Mouse (Mus musculus) liver (tissue): ENCODE results near the gene Katnal1.
A peak's percentile ranks its signal among the peaks of the same experiment; 100 is the strongest.

Experiments
- DNase-seq: peaks from one replicate; pipeline ENCODE4 v3.0.0-alpha.2; 2020; ENCODE audit warnings: mixed read lengths

Gene Katnal1

DNA sequence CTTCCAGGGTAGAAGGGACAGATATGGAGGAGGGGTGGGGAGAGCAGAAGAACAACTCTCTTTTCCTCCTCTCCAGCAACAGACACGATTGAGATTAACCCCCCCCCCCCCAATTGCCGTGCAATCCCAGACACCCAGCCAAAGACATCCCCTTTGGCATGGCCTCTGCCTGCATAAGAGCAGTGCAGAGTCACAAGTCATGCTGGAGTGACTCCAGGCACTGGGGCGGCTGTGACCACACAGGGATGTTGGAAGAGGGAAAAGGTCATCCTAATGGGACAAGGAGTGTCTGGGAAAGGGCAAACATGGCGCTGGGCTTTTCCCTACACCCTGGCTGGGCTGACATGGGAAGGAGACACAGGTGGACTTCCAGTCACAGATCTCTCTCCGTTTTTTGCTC is 24.0 kb upstream of the Katnal1 start:
- DNase-seq: no peak

DNA sequence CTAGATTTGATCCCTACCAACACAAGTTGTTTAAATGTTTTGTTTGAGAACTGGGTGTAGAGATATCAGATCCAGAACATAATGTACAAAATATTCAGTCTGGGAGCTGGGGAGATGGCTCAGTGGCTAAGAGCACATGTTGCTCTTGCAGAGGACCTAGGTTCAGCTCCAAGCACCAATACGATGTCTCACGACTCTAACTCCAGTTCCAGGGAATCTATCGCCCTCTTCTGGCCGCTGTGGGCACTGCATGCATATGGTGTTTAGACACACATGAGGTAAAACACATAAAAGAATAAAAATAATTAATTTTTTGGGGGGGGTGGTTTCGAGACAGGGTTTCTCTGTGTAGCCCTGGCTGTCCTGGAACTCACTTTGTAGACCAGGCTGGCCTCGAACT is 23.3 kb upstream of the Katnal1 start:
- DNase-seq: peak; percentile 73

DNA sequence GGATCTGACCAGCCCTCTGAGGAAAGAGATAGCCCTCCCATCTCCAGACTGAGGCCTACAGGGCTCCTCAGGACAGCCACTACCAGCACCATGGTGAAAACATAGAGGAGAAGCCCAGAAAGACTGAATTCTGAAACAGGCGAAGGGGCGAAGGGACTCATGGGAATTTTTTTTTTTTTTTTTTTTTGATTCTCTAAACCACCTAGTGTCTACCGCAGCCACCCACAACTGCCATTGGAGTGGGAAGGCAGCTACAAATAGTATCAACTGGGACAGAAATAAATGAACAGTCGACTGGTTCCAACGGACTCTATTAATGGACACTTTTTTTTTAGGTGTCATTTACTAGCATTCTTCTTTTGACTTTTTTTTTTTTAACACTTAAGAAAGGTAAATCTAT is 22.2 kb upstream of the Katnal1 start:
- DNase-seq: no peak

DNA sequence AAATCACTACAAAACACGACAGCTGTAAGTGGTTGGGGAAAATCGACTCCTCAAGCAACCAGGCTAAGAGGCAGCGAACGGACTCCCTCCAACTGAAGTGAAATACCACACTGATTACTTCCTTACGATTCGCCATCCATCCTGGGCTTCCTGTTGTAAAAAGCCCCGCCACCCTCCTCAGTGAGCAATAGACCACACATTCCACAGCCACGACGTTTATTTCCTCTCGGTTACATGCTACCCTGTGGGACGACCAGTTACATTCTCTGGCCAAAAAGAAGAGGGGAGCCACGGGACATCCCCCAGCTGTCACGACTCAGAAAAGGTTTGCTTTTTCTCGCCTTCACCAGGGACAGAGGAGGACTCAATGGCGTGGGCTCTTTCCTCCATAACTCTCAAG is 20.9 kb upstream of the Katnal1 start:
- no peak for DNase-seq

DNA sequence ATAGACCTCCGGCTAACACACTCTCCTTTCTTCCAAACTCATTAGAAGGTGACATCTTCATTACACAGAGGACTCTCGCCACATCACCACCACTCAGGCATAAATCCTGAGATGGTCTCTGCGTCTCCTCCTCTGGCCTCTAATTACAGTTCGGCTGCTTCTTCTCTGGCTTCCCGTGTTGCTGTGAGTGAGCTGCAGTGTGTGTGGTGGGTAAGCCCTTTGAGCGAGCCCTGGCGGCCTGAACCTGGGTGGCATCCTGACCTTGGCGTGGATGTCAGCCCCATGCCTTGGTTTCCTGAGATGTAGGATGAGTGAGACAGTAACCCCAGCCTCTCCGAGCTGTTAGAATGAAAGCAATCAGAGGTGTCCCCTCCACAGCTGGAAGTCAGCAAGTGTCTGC is 19.5 kb upstream of the Katnal1 start:
- no peak for DNase-seq

DNA sequence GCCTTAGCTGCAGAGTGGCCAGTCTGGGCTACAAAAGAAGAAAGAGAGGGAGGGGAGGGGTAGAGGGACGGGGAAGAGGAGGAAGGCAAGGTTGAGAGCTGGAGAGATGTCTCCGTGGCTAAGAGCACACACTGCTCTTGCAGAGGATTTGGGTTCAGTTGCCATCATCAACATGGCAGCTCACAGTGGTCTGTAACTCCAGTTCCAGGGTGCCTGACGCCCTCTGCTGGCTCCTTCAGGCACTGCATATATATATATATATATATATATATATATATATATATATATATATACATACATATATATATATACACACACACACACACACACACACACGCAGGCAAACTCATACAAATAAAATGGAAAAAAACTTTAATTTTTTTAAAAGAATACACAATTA is 18.3 kb upstream of the Katnal1 start:
- peak; percentile 42 for DNase-seq

DNA sequence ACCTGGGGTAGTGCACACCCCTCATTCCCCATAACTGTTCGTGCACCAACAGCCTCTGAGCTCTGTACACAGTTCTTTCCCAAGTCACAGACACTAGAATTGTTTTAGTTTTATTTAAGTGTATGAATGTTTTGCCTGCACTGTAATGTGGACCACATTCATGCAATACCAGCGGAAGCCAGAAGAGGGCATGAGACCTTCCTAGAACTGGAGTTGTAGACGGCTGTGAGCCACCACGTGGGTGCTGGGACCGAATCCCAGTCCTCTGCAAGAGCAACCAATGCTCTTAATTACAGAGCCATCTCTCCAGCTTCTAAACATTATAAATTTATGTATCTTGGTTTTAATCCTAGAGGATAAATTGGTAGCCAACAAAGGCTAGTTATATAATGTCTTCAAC is 17.7 kb upstream of the Katnal1 start:
- peak; percentile 62 for DNase-seq

DNA sequence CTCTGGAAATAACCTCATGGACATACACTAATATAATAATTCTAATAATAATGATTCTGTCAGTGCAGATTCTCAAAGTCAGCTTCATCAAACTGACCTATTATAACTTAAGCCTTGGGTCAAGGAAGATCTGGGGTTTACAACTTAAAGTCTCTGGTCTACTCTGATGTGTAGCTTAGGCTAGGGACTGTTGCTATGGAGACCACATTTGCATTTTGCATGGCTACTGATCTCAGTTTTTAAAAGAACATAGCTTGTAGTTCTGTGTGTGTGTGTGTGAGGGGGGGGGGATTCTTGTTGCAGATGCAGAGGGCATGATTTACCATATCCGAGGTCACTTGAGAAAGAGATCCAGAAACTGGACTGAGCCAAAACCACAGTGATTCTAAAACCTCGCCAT is 16.6 kb upstream of the Katnal1 start:
- no peak for DNase-seq

DNA sequence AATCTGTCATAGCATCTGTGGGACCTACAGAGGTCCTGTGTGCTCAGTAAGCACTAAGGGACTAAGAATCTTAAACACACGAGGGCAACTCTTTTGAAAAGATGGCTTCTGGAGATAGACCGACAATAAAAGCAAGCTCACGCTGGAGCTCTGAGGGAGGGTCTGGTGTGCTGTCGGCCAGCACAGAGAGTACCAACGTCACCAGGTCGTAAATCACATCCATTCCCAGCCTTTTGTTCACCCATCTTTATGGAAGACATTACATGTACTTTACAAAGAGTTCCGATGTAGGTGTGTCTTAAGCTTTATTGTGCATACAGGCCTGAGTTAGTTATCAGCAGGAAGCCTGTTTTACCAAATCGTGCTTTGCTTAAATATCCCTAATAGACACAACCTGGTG is 14.9 kb upstream of the Katnal1 start:
- DNase-seq: no peak

DNA sequence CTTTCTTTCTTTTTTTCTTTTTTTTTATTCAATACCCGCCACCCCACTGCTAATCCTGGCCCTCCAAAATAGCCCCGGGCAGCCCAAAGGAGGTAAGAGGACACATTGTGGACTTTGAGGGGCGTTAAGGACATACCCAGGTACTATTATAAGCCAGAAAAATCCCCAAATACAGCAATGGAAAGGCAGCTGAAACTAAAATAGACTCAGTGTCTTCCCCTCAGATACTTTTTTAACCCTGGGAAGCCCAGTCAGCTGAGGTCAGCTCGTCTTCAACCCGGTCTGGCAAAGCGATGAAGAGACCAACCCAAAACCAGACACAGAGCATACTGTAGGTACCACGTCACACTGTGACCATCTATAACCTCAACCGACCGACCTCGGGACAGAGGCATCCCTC is 14.3 kb upstream of the Katnal1 start:
- no peak for DNase-seq

DNA sequence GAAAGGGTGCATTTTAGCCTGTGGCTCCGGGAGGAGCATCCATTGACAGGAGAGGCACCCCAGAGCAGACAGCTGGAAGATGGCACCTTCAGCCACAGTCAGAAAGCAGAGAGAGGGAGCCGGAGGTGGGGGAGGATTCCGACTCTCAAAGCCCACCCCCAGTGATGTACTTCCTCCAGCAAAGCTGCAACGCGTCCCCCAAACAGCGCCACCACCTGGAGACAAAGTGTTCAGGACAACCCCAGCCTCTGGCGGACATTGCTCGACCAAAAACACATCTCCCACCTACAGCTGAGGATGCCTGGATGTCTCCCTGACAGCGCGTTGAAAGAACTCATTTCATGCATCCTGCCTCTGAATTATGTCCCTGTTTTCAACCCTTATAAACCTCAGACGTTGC is 13.8 kb upstream of the Katnal1 start:
- DNase-seq: no peak

DNA sequence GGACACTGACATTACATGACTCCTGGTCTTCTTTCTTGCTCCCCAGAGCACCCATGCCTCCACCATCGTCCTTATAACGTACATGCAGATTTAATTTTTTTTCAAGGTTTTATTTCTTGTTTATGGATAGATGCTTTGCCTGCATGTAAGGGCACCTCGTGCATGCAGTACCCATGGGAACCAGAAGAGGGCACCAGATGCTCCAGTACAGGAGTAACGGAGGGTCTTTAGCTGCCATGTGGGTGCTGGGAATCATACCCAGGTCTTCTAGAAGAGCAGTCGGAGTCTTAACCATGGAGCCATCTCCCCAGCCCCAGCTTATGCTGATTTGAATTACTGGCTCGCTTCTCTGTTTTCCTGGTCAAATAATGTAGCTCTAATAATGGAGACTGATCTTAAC is 13.2 kb upstream of the Katnal1 start:
- peak; percentile 55 for DNase-seq

DNA sequence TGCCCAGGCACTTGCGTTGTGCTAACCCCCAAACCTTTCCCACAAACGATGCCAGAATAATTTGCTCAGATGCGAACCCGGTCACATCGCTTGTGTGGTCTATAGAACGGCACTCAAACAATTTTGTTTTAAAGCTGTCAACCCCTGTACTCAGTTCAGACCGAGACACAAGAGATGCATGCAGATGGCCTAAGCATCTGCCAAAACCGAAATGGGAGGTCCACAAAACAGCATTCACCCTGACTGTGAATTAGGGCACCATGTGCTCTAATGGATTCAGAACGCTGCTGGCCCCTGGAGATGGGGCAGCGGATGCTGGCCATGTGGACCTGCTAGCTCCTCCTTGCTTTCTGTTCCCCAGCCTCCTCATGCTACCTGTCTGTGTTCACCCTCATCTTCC is 12.7 kb upstream of the Katnal1 start:
- DNase-seq: no peak

DNA sequence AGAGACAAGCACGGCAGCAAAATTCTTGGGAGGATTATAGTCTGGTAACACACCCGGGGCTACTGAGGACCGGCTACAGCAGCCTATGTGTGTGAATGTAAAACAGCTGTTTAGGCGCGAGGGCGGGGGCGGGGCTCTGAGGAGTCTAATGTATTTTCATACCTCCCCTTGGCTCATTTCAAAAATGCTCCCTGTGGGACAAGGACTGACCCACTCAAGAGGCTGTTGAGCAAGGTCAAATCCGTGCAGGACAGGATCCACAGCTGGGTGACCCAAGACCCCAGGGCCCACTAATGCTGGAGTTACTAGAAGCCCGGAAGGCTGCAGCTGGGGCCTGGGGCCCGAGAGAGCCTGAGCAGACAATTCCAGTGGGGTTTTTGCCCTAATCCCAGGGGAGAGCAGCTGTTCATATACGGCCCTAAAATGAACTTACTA is 10.8 kb upstream of the Katnal1 start:
- no peak for DNase-seq

DNA sequence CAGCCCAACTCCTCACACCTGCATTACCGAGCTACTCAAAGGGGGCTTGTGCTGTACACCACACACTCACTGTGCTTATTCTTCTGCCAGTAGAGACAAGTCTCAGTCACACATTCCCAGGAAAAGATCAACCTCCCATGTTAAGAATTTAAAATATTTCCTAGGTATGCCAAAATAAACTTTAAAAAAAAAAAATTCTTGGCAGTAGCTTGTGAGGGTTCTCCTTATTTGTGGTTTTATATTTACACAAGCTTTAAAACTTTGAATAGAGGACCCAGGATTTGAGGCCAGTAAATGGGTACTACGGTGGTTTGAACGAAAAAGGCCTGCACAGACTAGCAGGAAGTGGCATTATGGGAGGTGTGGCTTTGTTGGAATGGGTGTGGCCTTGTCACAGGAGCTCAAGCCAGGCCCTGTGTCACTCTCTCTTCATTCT is 7.4 kb upstream of the Katnal1 start:
- DNase-seq: no peak

DNA sequence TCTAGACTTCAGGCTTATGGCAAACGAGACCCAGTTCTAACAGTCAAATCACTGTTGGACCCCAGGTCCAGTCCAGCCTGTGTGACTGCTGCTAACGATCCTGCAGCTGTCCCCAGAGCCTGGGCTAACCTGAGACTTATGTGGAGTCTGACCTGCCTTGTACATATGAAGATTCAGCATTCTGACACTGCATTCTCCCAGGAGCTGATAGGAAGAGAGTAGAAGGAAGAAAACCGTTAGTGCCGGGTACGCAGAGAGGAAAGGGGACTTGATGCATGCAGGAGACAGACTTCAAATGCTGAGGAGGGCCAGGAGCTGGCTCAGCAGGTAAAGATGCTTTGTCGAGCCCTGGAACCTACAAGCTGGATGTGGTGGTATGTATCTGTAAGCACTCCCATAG is 6.8 kb upstream of the Katnal1 start:
- no peak for DNase-seq

DNA sequence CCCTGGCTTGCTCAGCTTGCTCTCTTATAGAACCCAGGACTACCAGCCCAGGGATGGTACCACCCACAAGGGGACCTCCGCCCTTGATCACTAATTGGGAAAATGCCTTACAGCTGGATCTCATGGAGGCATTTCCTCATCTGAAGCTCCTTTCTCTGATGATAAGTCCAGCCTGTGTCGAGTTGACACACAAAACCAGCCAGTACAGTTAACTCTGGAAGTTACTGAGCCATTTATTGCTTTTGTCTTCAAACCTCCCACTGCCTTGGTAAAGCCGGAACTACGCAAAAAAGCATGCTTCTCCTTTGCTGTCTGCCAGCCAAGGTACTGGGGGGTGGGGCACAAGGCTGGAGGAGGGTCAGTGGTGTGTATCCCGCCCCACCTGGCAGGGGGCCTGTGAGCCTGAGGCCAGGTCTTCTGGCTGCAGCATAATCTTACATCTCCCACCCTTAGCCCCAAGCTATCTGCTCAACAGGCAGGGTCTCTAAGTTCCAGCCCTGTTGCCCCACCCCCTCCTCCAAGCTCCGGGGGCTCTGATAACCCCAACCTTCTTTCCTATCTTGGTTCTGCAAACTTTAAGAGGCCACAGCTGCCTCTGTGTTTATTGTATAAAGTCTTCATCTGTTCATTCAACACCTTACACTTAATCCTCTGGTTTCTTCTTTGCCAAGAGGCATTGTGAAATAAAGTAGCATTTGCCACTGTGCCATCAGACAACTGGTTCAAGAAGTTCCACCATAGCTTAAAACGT is 6.1 kb upstream of the Katnal1 start:
- peak; percentile 90 for DNase-seq

DNA sequence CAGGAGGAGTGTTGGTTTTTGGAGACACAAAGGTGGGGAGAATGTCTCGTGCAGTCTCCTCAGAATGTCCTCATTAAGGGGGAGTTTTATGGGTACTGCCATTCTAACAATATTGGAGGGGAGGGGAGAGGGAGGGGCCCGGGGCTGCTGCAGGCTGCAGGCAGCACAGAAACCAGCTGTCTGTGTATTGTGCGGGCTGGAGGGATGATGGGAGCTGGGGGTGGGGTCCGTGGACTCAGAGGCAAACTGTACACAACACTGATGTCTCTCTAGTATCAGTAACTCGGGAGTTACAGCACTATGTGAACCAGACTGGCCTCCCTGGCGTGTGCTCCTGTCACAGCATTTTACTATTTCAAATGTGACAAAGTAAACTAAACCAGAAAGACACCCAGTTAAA is 5.3 kb upstream of the Katnal1 start:
- peak; percentile 46 for DNase-seq

DNA sequence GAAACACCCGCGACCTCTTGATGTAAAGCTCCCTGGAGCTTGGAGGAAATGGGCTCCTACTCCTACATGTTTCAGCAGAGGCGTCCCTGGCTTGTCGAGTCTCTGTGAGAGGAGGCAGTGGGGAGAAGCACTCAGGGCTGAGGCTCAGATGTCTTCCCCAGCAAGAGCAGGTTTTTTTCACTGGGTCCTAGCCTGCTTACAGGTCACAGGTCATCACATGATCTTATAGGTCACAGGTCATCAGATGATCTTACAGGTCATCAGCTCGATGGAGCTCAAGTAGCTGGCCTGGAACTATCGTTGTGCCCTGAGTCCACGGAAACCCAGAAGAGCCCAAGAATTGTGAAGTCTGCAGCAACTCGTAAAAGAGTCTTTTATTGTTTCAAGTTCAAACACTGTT is 4.6 kb upstream of the Katnal1 start:
- no peak for DNase-seq

DNA sequence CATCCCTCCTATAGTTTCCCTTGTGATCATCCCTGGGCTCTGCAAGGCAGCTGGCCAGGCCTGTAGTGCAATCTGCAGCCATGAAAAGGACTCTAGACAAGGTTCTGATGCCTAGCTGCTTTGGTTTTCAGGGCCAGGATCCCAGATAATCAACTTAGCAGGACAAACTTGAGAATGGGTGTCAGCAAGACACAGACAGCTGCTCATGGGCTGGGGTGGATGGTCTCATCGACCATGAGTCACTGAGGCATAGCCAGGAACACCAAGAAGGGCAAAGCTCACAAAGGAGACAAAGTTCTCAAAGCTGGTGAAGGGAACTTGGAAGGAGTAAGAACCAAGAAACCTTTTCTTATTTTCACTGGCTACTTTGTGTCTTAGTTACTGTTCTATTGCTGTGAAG is 2.2 kb upstream of the Katnal1 start:
- DNase-seq: no peak

DNA sequence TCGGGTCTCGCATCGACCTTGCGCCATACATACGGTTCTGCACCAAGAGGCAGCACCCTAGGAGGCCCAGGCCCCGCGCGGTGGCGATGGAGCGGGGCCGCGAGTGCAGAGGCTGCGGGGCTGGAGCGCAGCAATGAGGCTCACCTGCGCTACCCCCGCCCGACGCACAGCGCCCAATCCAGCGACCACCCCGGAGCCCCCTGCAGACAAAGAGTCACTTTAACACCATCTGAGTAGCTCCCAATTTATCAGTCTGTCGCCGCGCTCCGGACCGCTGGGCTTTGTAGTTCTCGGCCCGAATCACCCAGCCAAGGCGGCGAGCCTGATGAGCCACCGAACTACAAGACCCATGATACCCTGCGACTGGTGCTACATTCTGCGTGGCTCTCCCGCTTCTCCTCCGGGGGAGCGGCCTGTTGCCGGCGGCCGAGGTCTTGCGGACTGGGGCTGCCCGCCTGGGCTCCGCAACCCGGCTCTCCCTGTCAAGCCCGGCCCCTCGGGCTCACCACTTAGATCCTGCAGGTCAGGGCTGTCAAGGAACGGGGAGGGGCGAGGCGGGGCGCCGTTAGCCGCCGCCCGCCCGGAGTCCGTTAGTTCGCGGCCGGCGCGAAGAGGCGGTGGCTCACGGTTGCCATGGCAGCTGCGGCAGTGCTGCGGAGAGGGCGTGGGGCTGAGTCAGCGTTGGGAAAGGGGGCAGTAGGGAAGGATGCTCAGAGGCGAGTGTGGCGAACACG is 571 bp downstream of the Katnal1 start:
- peak; percentile 94 for DNase-seq

DNA sequence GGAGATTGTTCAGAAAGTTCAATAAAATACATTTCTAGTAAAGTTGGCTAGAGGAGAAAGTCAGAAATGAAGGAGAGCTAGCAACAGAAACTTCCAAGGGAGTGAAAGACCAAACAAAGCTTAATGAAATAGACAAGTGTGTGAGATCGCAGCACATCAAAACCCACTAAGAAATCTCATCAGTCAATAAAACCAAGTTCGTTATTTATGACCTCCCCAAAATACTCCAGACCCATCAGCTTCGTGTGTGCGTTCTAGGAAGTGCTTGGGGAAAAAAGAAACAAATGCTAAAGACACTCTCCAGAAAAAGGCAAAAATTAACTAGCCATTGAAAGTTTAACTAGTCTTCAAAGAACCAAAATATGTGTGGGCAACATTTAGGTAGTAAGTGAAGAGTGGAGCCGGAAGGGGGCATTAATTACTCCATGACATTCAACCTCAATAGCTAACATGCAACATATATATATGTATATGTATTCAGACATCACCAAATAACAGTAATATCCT is 1.4 kb downstream of the Katnal1 start:
- no peak for DNase-seq

DNA sequence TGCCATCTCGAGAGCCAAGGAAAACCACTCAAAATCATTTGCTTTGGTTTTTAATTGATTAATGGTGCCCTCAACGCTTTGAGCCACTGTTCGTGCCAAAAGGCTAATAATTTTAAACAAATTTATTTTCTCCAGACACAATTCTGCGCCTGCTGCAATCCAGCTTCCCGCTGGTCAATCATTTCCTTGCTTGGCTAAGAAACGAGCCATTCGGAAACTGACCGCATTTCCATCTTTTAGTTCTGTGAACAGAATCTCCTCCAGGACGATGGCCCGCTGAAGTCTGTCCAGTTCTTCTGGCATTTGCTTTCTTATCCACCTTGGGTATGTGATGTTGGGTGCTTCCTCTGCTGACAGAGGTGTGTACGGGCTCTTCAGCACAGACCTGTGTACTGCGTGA is 4.5 kb downstream of the Katnal1 start:
- DNase-seq: no peak

DNA sequence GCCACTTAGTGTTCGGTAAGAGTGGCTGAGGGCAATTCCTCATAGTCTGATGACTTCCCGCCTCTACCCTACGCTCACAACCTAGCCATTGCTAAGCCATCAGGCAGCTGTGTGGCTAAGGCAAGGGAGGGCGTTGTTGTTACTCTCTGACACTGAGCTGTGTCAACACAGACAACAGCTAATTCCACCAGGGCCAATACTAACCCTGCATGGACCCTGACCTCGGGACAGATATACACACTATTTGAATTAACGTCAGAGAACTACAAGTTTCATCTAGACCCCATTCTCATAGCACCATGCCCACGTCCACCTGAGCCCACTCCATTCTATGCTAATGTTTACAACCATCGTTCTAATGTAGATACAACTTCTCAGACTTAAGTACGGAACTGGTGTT is 5.1 kb downstream of the Katnal1 start:
- DNase-seq: no peak

DNA sequence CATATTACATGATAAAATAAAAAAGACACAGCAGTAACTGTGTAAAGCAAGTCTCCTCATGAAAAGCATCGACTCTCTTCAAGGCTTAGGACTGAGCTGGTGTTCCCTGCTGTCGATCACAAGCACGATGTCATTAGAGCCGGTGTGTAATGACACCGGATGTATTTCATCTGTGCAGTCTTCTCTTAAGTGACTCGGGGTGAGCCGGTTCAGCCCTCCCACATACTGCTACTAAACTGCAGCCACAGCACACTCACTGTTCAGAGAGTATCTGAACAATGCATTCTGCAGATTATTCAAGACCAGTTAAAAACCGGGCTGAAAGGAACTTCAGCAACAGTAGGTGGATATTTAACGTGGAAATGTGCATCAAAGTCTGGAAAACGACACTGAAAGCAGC is 5.7 kb downstream of the Katnal1 start:
- DNase-seq: no peak
